Mouse (Mus musculus) midbrain, embryonic 14.5 days (tissue): ENCODE data around the gene Rasal1. TPM values are rescaled to one million over a fixed set of nuclear protein-coding genes. Genes with fewer than 3 reads are reported as not detected.

Source experiments
- ATAC-seq: fragments of 200-750 bp; cut with Nextera tagmentation; 2 replicates; pipeline ENCODE4 v1.8.0; 2017; ENCODE audit warnings: moderate number of reproducible peaks, moderate library complexity; ENCODE audit not compliant: low FRiP score, low TSS enrichment
- DNase-seq: peaks from one replicate; pipeline ENCODE4 v3.0.0-alpha.2; 2015
- H3K27ac ChIP-seq: fragments of 300-500 bp; sonication (generic); replicated peaks from 2 replicates; pipeline ENCODE4 v1.5.1; 2014; ENCODE audit warnings: mild to moderate bottlenecking, low read depth, low read length, moderate library complexity
- H3K27me3 ChIP-seq: fragments of 300-500 bp; sonication (generic); 2 replicates; pipeline ENCODE4 v1.6.1; 2014; ENCODE audit warnings: low read length, control low read depth, mixed read lengths; ENCODE audit not compliant: control insufficient read depth, insufficient read depth
- H3K36me3 ChIP-seq: fragments of 300-500 bp; sonication (generic); 2 replicates; pipeline ENCODE4 v1.6.1; 2014; ENCODE audit warnings: low read length, control low read depth; ENCODE audit not compliant: control insufficient read depth, insufficient read depth
- H3K4me1 ChIP-seq: fragments of 300-500 bp; sonication (generic); 2 replicates; pipeline ENCODE4 v1.6.1; 2014; ENCODE audit warnings: mild to moderate bottlenecking, antibody characterized with exemption, low read length, control low read depth; ENCODE audit not compliant: control insufficient read depth, insufficient read depth
- H3K4me2 ChIP-seq: fragments of 300-500 bp; sonication (generic); 2 replicates; pipeline ENCODE4 v1.6.1; 2014; ENCODE audit warnings: mild to moderate bottlenecking, low read length, moderate library complexity
- H3K4me3 ChIP-seq: fragments of 300-500 bp; sonication (generic); replicated peaks from 2 replicates; pipeline ENCODE4 v1.5.1; 2014; ENCODE audit warnings: low read depth, low read length
- H3K9ac ChIP-seq: fragments of 300-500 bp; sonication (generic); replicated peaks from 2 replicates; pipeline ENCODE4 v1.6.1; 2014; ENCODE audit warnings: mild to moderate bottlenecking, low read length, moderate library complexity
- H3K9me3 ChIP-seq: fragments of 300-500 bp; sonication (generic); 2 replicates; pipeline ENCODE4 v1.6.1; 2016; ENCODE audit warnings: low read length, control low read depth, mixed read lengths; ENCODE audit not compliant: control insufficient read depth
- WGBS: fragments of 180-500 bp; shearing (Covaris S2); extraction: QIAGEN DNeasy Blood & Tissue Kit; methylation state at CpG from one replicate; pipeline ENCODE4 v1.1.7; 2014; 5-methylcytosine and 5-hydroxymethylcytosine counted together
- polyA plus RNA-seq: library from polyadenylated mRNA; unstranded; fragments of >200 nt; fragmentation: Nextera tagmentation; extraction: Ambion mirVana; gene quantifications from 2 replicates; pipeline ENCODE4 v1.2.1, GENCODE M21; 2014

Rasal1 gene
- polyA plus RNA-seq, 1 experiment from 2014 or later, result 0.84 TPM

- 28% methylated on average over 13 of the region's 13 CpGs for WGBS
- DNase-seq, result peak; percentile 55
- Histone ChIP-seq H3K4me1 (peaks cover 37% of the 10 kb centered on the region), H3K9me3 (no peaks in the 10 kb centered on the region), H3K36me3 (no peaks in the 10 kb centered on the region), H3K27ac (no peak overlapping the region), H3K4me3 (peak overlapping the region; percentile 24), H3K4me2 (peak overlapping the region; percentile 55), H3K27me3 (no peaks in the 10 kb centered on the region), H3K9ac (no peak overlapping the region; the same call in 1 of the 2 replicates)
- ATAC-seq, result no peak
Observed at GRCm38 (mm10) chr5:120706976-120707375, 58.4 kb downstream of the Rasal1 start.

GRCm38 (mm10) chr5:120710161-120710825 lies 61.7 kb downstream of the Rasal1 start:
- under 1% methylated on average over 40 of the region's 40 CpGs for whole genome bisulfite sequencing
- H3K27ac ChIP-seq, result peak overlapping the region; percentile 90

DNA sequence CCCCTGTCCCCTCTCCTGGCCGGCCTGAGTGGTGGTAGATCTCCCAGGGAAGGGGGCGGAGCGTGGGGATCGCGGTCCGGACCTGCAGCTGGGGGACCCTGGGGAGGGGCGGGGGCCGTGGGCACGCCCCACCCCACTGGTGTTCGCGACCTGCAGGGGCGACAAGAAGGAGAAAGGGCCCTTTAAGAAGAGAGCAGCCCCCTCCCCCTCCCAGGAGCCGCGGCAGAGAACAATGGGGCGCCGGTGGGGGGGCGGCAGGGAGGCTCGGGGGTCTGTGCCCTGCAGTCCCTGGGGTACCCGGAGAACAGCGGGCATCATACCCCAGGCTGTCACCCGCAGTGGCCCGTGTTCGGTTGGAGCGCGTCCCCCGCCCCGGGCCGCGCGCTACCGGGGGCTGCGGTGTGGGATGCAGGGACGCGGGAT lies 62.2 kb downstream of the Rasal1 start:
- Histone ChIP-seq H3K36me3 (no peaks in the 10 kb centered on the region), H3K4me2 (peak overlapping the region; percentile 82), H3K27ac (peak overlapping the region; percentile 90), H3K27me3 (peaks cover 4% of the 10 kb centered on the region; the same call in 1 of the 2 replicates), H3K9me3 (no peaks in the 10 kb centered on the region), H3K4me3 (peak overlapping the region; percentile 67), H3K9ac (peak overlapping the region; percentile 94), H3K4me1 (peaks cover 26% of the 10 kb centered on the region)
- DNase-seq (peak; percentile 73), ATAC-seq (peak; percentile 32; the same call in 1 of the 2 replicates)
- WGBS, result under 1% methylated on average over 33 of the region's 34 CpGs

More at GRCm38 (mm10) chr5:120710161-120710825, 61.7 kb downstream of the Rasal1 start:
- peak overlapping the region; percentile 67 for H3K4me3 ChIP-seq
- DNase-seq (peak; percentile 77), ATAC-seq (peak; percentile 28)
- H3K36me3 ChIP-seq, result no peaks in the 10 kb centered on the region
- no peaks in the 10 kb centered on the region for H3K9me3 ChIP-seq
- H3K9ac ChIP-seq, result peak overlapping the region; percentile 94
- peaks cover 26% of the 10 kb centered on the region for H3K4me1 ChIP-seq
- peak overlapping the region; percentile 82 for H3K4me2 ChIP-seq
- peaks cover 4% of the 10 kb centered on the region; the same call in 1 of the 2 replicates for H3K27me3 ChIP-seq

DNA sequence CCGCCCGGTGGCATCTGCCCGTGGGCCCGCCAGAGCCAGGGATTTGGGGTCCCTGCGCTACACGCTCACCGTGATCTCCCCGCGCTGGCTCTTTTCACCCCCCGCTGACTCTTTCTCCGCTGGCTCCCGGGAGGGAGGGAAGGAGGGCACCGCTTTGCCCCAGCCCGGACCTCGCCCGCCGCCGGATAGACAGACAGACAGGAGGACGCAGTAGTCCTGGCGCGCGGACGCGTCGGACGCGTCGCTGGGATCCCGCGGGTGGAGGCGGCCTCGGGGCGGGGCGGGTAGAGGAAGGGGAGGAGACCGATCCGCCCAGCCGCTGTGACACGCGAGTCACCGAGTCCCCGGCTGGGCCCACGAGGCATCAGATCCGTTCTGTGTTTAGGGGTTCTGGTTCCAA lies 62.8 kb downstream of the Rasal1 start:
- no peak for ATAC-seq
- peak overlapping the region; percentile 90 for H3K27ac ChIP-seq
- peak overlapping the region; percentile 94 for H3K9ac ChIP-seq
- WGBS, result 2% methylated on average over 43 of the region's 43 CpGs
- peak; percentile 80 for DNase-seq
- peaks cover 26% of the 10 kb centered on the region for H3K4me1 ChIP-seq
- peaks cover 4% of the 10 kb centered on the region; the same call in 1 of the 2 replicates for H3K27me3 ChIP-seq
- H3K4me3 ChIP-seq, result peak overlapping the region; percentile 67
- H3K4me2 ChIP-seq, result peak overlapping the region; percentile 82
- H3K36me3 ChIP-seq, result no peaks in the 10 kb centered on the region
- H3K9me3 ChIP-seq, result no peaks in the 10 kb centered on the region

DNA sequence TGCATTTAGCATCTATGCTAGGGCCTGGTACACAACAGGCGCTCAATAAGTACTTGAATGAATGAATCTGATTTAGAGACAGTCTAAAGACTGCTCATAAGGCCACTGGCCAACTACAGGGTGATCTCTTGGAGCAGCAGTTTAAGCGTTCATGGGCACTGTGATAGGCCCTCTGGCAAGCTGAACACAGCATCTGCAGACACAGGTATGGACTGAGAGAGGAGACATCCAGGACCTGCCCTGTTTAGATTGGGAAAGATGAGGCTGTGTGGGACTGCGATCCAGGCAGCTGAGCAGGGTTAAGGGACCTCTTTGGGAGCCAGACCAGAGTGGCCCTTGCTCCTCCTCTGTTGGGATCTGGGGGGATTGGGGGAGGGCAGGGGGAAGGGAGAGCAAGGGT lies 63.2 kb downstream of the Rasal1 start, which contains the start of gene Dtx1:
Gene Dtx1, minus strand, starts transcription at position 101 of the 400 bp plus-strand sequence.
- Histone ChIP-seq H3K36me3 (no peaks in the 10 kb centered on the region), H3K4me3 (peak within 1 kb of the TSS; percentile 67), H3K27ac (peak within 1 kb of the TSS; percentile 90), H3K4me1 (peaks cover 22% of the 10 kb centered on the region), H3K27me3 (peaks cover 4% of the 10 kb centered on the region; the same call in 1 of the 2 replicates), H3K9me3 (no peaks in the 10 kb centered on the region), H3K4me2 (peak within 1 kb of the TSS; percentile 82), H3K9ac (peak within 1 kb of the TSS; percentile 94)
- ATAC-seq, result no peak
- WGBS, result 25% methylated on average over 3 of the region's 3 CpGs
- no peak for DNase-seq

DNA sequence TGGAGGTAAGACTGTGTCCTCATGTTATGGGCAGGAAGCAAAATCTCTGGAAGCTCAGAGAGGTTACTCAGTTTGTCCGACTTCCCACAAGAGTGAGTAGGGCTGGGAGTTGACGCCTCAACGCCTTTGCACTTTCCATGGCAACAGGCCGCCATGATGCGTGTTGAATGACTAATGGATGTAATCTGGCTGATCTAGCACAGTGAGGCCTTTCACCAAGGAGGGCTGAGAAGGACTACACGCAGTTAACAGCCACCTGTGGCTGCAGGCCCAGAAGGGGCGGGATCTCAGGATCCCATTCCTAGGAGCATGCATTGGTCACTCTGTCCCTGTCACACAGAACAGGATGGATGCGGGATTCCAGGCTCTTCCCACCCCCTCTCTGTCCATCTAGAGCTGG lies 64.1 kb downstream of the Rasal1 start:
- Histone ChIP-seq H3K27ac (no peak overlapping the region), H3K4me3 (no peak overlapping the region), H3K27me3 (peaks cover 4% of the 10 kb centered on the region; the same call in 1 of the 2 replicates), H3K4me1 (peaks cover 19% of the 10 kb centered on the region; the same call in 1 of the 2 replicates), H3K9ac (no peak overlapping the region), H3K4me2 (no peak overlapping the region), H3K36me3 (no peaks in the 10 kb centered on the region), H3K9me3 (no peaks in the 10 kb centered on the region)
- ATAC-seq (no peak; the same call in 1 of the 2 replicates), DNase-seq (peak; percentile 46)
- WGBS, result 60% methylated on average over 8 of the region's 8 CpGs

GRCm38 (mm10) chr5:120714314-120714713 lies 65.7 kb downstream of the Rasal1 start:
- Histone ChIP-seq H3K27ac (no peak overlapping the region), H3K4me2 (0 out of 2 replicates have a peak overlapping the region, but pooled peaks have one; percentile 1), H3K4me3 (no peak overlapping the region), H3K9ac (peak overlapping the region; percentile 12; the same call in 1 of the 2 replicates), H3K27me3 (peaks cover 4% of the 10 kb centered on the region; the same call in 1 of the 2 replicates), H3K36me3 (no peaks in the 10 kb centered on the region), H3K9me3 (no peaks in the 10 kb centered on the region), H3K4me1 (peaks cover 7% of the 10 kb centered on the region; the same call in 1 of the 2 replicates)
- DNase-seq, result peak; percentile 91
- no peak for ATAC-seq
- 3% methylated on average over 16 of the region's 16 CpGs for WGBS

DNA sequence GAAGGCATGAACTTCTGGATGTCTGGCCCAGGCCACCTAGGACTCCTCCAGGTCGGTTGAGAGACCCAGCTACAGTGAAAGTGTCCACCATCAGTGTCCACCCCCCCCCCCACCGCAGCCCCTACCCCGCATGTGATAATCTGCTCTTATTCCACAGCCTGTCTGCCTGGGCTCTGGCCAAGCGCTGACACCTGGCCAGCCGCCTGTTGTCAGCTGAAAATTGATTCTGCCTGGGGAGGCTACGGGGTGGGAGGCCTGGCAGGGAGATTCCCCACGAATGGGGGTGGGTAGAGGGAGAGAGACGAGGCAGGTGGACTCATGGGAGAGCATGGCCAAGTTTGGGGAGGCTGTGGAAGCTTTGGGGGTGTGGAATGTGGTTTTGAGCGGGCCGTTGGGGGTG lies 68.5 kb downstream of the Rasal1 start:
- no peaks in the 10 kb centered on the region for H3K36me3 ChIP-seq
- H3K4me1 ChIP-seq, result no peaks in the 10 kb centered on the region
- no peak for DNase-seq
- no peak for ATAC-seq
- 77% methylated on average over 10 of the region's 10 CpGs for WGBS
- H3K4me2 ChIP-seq, result no peak overlapping the region
- H3K4me3 ChIP-seq, result no peak overlapping the region
- no peak overlapping the region for H3K9ac ChIP-seq
- H3K27ac ChIP-seq, result no peak overlapping the region
- H3K9me3 ChIP-seq, result no peaks in the 10 kb centered on the region
- peaks cover 4% of the 10 kb centered on the region; the same call in 1 of the 2 replicates for H3K27me3 ChIP-seq
